Mouse (Mus musculus): ENCODE data around the gene Slc25a18. TPM values are rescaled to one million over a fixed set of nuclear protein-coding genes. Genes with fewer than 3 reads are reported as not detected.

The Slc25a18 gene
- polyA plus RNA-seq, 1 experiment from 2014 or later: 0.16 TPM

DNA sequence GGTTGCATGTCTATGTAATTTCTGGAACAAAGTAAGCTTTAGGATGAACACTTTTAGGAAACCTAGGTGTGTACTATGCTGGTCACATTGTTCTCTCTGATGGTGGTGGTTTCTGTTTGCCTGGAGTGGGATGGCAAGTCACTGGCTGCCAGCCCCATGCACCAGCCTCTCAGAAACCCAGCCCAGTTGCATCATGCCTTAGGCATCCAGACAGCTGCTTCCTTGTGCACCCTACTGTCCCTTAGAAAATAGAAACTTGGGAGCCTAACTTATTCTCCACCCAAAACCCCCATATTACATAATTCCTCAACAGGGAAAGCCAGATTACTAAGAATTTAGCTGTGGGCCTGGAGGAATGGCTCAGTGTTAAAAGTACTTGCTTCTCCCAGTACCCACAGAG lies 1.4 kb upstream of the Slc25a18 start:
- ATAC-seq (ENCODE audit: low FRiP score, low TSS enrichment): no peak
- Histone ChIP-seq H3K4me1 (ENCODE audit: insufficient read depth, low read length) (no peaks in the 10 kb centered on the region), H3K36me3 (ENCODE audit: insufficient read depth, low read length) (no peaks in the 10 kb centered on the region), H3K4me2 (replicated peaks; ENCODE audit: low read depth, low read length) (no peak overlapping the region), H3K27ac (ENCODE audit: low read length) (no peak overlapping the region), H3K27me3 (ENCODE audit: insufficient read depth, low read length) (no peaks in the 10 kb centered on the region), H3K9ac (replicated peaks; ENCODE audit: low read length) (no peak overlapping the region), H3K9me3 (ENCODE audit: low read length) (no peaks in the 10 kb centered on the region), H3K4me3 (ENCODE audit: low read length) (no peak overlapping the region)

DNA sequence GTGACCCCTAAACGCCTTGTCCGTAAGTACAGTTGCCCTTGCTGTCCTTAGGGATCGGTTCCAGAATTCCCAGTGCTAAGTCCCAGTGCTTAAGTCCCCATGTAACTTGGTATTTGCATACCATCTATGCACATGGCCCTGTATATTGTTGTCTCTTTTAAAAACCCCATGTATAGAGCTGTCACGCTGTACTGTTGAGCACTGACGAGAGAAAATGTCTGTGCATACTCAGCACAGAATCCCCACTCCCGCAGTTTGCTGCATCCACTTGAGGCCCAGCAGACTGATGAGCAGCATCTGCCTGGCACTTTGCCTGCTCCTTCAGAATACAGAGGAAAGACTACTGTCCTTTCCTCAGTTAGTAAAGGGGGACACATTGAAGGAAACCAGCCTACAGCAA lies 385 bp downstream of the Slc25a18 start:
- Histone ChIP-seq H3K9me3 (ENCODE audit: low read length) (no peaks in the 10 kb centered on the region), H3K4me1 (ENCODE audit: insufficient read depth, low read length) (no peaks in the 10 kb centered on the region), H3K27ac (ENCODE audit: low read length) (no peak overlapping the region), H3K4me3 (ENCODE audit: low read length) (no peak overlapping the region), H3K36me3 (ENCODE audit: insufficient read depth, low read length) (no peaks in the 10 kb centered on the region), H3K27me3 (ENCODE audit: insufficient read depth, low read length) (no peaks in the 10 kb centered on the region), H3K4me2 (replicated peaks; ENCODE audit: low read depth, low read length) (no peak overlapping the region), H3K9ac (replicated peaks; ENCODE audit: low read length) (no peak overlapping the region)
- ATAC-seq (ENCODE audit: low FRiP score, low TSS enrichment): no peak
- 84% methylated on average over 6 of the region's 6 CpGs for WGBS

DNA sequence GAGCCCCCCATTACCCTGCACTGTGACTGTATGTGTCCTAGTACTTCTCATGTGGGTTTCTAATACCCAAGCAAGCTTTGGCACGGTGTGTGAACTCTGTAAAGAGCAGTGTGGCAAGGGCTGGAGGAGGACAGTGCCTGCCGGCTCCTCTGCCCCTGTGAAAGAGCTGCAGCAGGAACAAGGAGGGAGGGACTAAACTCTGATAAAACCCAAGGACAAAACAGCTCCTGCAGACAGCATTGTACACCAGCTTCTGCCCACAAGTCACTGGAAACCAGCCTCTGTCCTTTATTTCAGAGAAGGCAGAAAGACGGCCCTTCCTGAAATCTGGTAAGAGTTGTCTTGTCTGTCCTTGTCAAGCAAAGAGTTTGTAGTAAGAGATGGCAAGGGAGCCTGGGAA lies 2.9 kb downstream of the Slc25a18 start:
- no peak for ATAC-seq (ENCODE audit: low FRiP score, low TSS enrichment)
- Histone ChIP-seq H3K4me1 (ENCODE audit: insufficient read depth, low read length) (no peaks in the 10 kb centered on the region), H3K4me2 (replicated peaks; ENCODE audit: low read depth, low read length) (no peak overlapping the region), H3K27me3 (ENCODE audit: insufficient read depth, low read length) (no peaks in the 10 kb centered on the region), H3K27ac (ENCODE audit: low read length) (no peak overlapping the region), H3K36me3 (ENCODE audit: insufficient read depth, low read length) (no peaks in the 10 kb centered on the region), H3K4me3 (ENCODE audit: low read length) (no peak overlapping the region), H3K9ac (replicated peaks; ENCODE audit: low read length) (no peak overlapping the region), H3K9me3 (ENCODE audit: low read length) (no peaks in the 10 kb centered on the region)
- 89% methylated on average over 3 of the region's 3 CpGs for WGBS

DNA sequence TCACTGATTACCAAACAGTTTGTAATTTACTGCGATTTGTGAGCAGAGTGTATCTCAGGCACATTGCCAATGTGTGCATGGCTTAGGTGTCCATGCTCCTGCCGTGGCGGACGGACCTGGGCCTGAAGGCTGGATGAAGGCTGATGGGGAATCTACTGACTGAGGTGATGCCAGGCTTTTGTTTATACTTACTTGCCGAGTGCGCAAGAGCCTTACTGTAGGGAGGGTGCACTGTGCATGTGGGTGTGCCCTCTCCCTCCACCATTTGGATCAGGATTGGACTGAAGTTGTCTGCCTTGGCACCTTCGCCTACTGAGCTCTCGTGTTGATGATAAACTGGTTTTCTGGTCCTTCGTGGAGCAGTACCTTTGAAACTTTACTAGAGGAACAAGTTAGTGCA lies 4.2 kb downstream of the Slc25a18 start:
- H3K27me3 ChIP-seq (ENCODE audit: insufficient read depth, low read length): no peaks in the 10 kb centered on the region
- no peak for ATAC-seq (ENCODE audit: low FRiP score, low TSS enrichment)
- no peaks in the 10 kb centered on the region for H3K4me1 ChIP-seq (ENCODE audit: insufficient read depth, low read length)
- H3K4me2 ChIP-seq (replicated peaks; ENCODE audit: low read depth, low read length): no peak overlapping the region
- H3K9me3 ChIP-seq (ENCODE audit: low read length): no peaks in the 10 kb centered on the region
- WGBS: 81% methylated on average over 9 of the region's 9 CpGs
- H3K4me3 ChIP-seq (ENCODE audit: low read length): no peak overlapping the region
- H3K27ac ChIP-seq (ENCODE audit: low read length): no peak overlapping the region
- H3K9ac ChIP-seq (replicated peaks; ENCODE audit: low read length): no peak overlapping the region
- H3K36me3 ChIP-seq (ENCODE audit: insufficient read depth, low read length): no peaks in the 10 kb centered on the region

DNA sequence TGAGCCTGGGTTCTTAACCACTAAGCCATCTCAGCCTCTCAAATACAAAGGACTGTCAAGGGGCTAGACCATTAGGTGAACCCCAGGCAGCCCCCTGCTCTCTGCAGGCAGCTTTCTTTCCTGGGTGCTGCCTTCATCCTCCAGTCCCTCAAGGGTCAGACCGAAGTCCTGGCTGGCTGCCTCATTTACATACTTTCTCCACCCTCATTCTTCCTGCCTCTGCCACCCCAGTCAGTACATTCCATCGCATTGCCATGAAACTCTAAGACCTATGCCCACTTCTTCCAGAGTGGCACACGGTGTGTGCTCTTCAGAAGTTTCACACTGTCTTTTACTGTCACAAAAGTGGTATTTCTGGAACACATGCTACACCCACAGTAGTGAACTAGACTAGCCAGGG lies 4.8 kb downstream of the Slc25a18 start:
- WGBS: 36% methylated on average over 3 of the region's 3 CpGs
- Histone ChIP-seq H3K27me3 (ENCODE audit: insufficient read depth, low read length) (no peaks in the 10 kb centered on the region), H3K36me3 (ENCODE audit: insufficient read depth, low read length) (no peaks in the 10 kb centered on the region), H3K9me3 (ENCODE audit: low read length) (no peaks in the 10 kb centered on the region), H3K4me3 (ENCODE audit: low read length) (no peak overlapping the region), H3K9ac (replicated peaks; ENCODE audit: low read length) (no peak overlapping the region), H3K27ac (ENCODE audit: low read length) (no peak overlapping the region), H3K4me1 (ENCODE audit: insufficient read depth, low read length) (no peaks in the 10 kb centered on the region), H3K4me2 (replicated peaks; ENCODE audit: low read depth, low read length) (no peak overlapping the region)
- ATAC-seq (ENCODE audit: low FRiP score, low TSS enrichment): no peak

DNA sequence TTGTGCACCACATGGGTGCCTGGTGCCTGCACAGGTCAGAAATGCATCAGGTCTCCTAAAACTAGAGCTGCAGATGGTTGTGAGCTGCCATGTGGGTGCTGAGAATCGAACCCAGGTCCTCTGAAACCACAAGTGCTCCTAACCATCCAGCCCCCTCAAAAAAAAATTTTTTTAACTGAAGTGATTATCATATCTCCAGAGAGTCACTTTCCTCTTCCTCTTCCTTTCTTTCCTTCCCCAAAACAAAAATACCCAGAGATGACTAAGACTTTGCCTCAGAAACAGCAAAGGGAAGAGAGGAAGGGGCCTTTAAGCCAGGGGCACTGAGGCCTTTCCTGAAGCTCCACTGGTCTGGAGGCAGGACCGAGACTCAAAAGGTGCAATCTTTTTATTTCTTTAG lies 9.6 kb downstream of the Slc25a18 start:
- H3K9me3 ChIP-seq (ENCODE audit: low read length): no peaks in the 10 kb centered on the region
- WGBS: 93% methylated on average over 2 of the region's 2 CpGs
- H3K36me3 ChIP-seq (ENCODE audit: insufficient read depth, low read length): no peaks in the 10 kb centered on the region
- no peaks in the 10 kb centered on the region for H3K4me1 ChIP-seq (ENCODE audit: insufficient read depth, low read length)
- H3K27ac ChIP-seq (ENCODE audit: low read length): no peak overlapping the region
- no peaks in the 10 kb centered on the region for H3K27me3 ChIP-seq (ENCODE audit: insufficient read depth, low read length)
- no peak overlapping the region for H3K9ac ChIP-seq (replicated peaks; ENCODE audit: low read length)
- ATAC-seq (ENCODE audit: low FRiP score, low TSS enrichment): no peak
- no peak overlapping the region for H3K4me3 ChIP-seq (ENCODE audit: low read length)
- no peak overlapping the region for H3K4me2 ChIP-seq (replicated peaks; ENCODE audit: low read depth, low read length)

DNA sequence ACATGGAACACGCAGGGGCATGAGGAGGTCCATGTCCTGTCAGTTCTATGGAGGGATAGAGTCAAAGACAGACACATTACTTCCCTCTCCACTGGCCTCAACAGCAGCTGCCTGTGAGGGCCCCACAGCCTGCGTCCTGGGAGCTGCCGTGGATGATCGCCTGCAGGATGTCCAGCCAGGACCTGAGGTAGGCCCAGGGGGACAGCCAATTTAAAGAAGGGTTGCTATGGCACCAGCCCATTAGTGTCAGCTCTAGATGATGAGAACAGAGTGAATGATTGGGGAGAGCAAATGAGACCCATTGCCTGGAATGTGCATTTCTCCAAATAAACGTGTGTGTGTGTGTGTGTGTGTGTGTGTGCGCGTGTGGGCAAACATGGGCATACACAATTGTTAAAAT lies 11.0 kb downstream of the Slc25a18 start:
- Histone ChIP-seq H3K4me1 (ENCODE audit: insufficient read depth, low read length) (no peaks in the 10 kb centered on the region), H3K36me3 (ENCODE audit: insufficient read depth, low read length) (no peaks in the 10 kb centered on the region), H3K4me2 (replicated peaks; ENCODE audit: low read depth, low read length) (no peak overlapping the region), H3K27me3 (ENCODE audit: insufficient read depth, low read length) (no peaks in the 10 kb centered on the region), H3K9ac (replicated peaks; ENCODE audit: low read length) (no peak overlapping the region), H3K27ac (ENCODE audit: low read length) (no peak overlapping the region), H3K9me3 (ENCODE audit: low read length) (no peaks in the 10 kb centered on the region), H3K4me3 (ENCODE audit: low read length) (no peak overlapping the region)
- ATAC-seq (ENCODE audit: low FRiP score, low TSS enrichment): no peak
- WGBS: 64% methylated on average over 7 of the region's 7 CpGs

DNA sequence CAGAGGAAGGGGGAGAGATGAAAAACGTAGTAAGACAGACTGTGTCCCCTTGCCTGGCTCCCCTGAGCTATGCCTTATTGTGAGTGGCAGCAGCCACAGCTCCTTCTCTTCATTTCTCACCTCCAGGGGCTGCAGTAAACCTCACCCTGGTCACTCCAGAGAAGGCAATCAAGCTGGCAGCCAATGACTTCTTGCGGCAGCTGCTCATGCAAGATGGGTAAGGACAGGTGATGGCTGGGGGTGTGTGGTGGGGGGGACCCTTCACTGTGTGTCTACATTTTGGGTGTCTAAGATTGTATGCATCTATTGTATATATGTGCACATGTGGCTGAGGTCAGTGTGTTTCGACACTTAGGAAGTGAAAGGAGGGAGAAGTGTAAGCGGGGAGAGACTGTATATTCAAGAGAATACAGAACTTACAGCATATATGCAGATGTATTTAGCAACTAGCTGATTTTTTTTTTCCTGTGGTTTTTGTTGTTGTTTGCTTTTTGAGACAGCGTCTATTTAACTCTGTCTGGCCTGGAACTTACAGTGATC lies 14.8 kb downstream of the Slc25a18 start:
- H3K9me3 ChIP-seq (ENCODE audit: low read length): no peaks in the 10 kb centered on the region
- WGBS: 69% methylated on average over 5 of the region's 5 CpGs
- no peak for ATAC-seq (ENCODE audit: low FRiP score, low TSS enrichment)
- no peaks in the 10 kb centered on the region for H3K27me3 ChIP-seq (ENCODE audit: insufficient read depth, low read length)
- no peaks in the 10 kb centered on the region for H3K4me1 ChIP-seq (ENCODE audit: insufficient read depth, low read length)
- H3K4me3 ChIP-seq (ENCODE audit: low read length): no peak overlapping the region
- no peak overlapping the region for H3K9ac ChIP-seq (replicated peaks; ENCODE audit: low read length)
- H3K27ac ChIP-seq (ENCODE audit: low read length): no peak overlapping the region
- peaks cover 14% of the 10 kb centered on the region for H3K36me3 ChIP-seq (ENCODE audit: insufficient read depth, low read length)
- H3K4me2 ChIP-seq (replicated peaks; ENCODE audit: low read depth, low read length): no peak overlapping the region

DNA sequence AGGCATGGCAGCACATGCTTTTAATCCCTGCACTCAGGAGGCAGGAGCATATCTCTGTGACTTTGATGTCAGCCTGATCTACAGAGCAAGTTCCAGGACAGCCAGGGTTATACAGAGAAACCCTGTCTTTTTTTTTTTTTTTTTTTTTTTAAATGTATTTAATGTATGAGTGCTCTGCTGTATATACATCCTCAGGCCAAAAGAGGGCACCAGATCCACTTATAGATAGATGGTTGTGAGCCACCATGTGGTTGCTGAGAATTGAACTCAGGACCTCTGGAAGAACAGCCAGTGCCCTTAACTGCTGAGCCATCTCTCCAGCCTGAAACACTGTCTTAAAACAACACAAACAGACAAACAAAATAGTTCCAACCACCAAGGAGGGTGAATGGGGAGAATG lies 15.5 kb downstream of the Slc25a18 start:
- H3K9me3 ChIP-seq (ENCODE audit: low read length): no peaks in the 10 kb centered on the region
- no peaks in the 10 kb centered on the region for H3K4me1 ChIP-seq (ENCODE audit: insufficient read depth, low read length)
- no peak overlapping the region for H3K27ac ChIP-seq (ENCODE audit: low read length)
- H3K4me3 ChIP-seq (ENCODE audit: low read length): no peak overlapping the region
- peaks cover 21% of the 10 kb centered on the region for H3K36me3 ChIP-seq (ENCODE audit: insufficient read depth, low read length)
- no peak for ATAC-seq (ENCODE audit: low FRiP score, low TSS enrichment)
- H3K9ac ChIP-seq (replicated peaks; ENCODE audit: low read length): no peak overlapping the region
- no peaks in the 10 kb centered on the region for H3K27me3 ChIP-seq (ENCODE audit: insufficient read depth, low read length)
- H3K4me2 ChIP-seq (replicated peaks; ENCODE audit: low read depth, low read length): no peak overlapping the region

DNA sequence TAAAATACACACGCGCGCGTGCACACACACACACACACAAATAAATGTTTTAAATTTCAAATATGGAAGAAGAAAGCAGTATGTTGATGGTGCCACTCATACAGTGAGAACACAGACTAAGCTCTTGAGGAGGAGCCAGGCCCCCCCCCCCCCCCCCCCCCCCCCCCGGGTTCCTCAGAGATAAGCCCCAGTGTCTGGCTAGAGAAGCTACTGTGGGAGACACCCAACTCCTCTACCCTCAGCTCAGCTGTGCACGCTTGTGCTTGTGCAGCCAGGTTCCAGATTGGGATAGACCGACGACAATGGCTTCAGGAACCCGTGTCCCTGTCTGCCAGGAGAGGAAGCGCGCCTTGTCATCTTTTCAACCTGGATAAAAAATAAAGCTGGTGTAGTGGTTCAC lies 16.8 kb downstream of the Slc25a18 start:
- ATAC-seq (ENCODE audit: low FRiP score, low TSS enrichment): 0 out of 2 replicates have a peak, but pooled peaks have one; percentile 21
- WGBS: 88% methylated on average over 11 of the region's 11 CpGs
- H3K9me3 ChIP-seq (ENCODE audit: low read length): no peaks in the 10 kb centered on the region
- H3K4me3 ChIP-seq (ENCODE audit: low read length): no peak overlapping the region
- H3K27ac ChIP-seq (ENCODE audit: low read length): no peak overlapping the region
- no peaks in the 10 kb centered on the region for H3K27me3 ChIP-seq (ENCODE audit: insufficient read depth, low read length)
- H3K4me2 ChIP-seq (replicated peaks; ENCODE audit: low read depth, low read length): no peak overlapping the region
- no peak overlapping the region for H3K9ac ChIP-seq (replicated peaks; ENCODE audit: low read length)
- H3K36me3 ChIP-seq (ENCODE audit: insufficient read depth, low read length): peaks cover 32% of the 10 kb centered on the region
- H3K4me1 ChIP-seq (ENCODE audit: insufficient read depth, low read length): no peaks in the 10 kb centered on the region

DNA sequence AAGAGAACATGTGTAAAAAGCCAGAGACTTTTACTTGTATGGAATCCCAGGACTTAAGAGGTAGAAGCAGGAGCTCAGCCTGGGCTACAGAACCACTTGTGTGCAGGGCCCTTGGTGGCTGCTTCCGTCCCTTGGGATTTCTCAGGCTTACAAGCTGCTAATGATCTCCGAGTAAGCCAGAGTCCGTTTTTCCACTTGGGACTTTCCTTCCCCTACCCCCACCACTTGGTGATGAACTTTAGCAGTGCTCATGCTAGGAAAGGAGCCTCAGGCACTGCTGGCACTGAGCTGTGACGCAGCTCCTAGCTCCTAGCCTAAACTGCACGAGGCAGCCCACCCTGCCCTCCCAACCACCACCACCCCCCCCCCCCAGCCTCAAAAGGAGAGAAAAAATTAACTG lies 17.3 kb downstream of the Slc25a18 start:
- no peak overlapping the region for H3K27ac ChIP-seq (ENCODE audit: low read length)

More for the DNA sequence above, 17.3 kb downstream of the Slc25a18 start:
- Histone ChIP-seq H3K36me3 (ENCODE audit: insufficient read depth, low read length) (peaks cover 38% of the 10 kb centered on the region), H3K4me2 (replicated peaks; ENCODE audit: low read depth, low read length) (no peak overlapping the region), H3K4me3 (ENCODE audit: low read length) (no peak overlapping the region), H3K4me1 (ENCODE audit: insufficient read depth, low read length) (no peaks in the 10 kb centered on the region), H3K27me3 (ENCODE audit: insufficient read depth, low read length) (no peaks in the 10 kb centered on the region), H3K9ac (replicated peaks; ENCODE audit: low read length) (no peak overlapping the region), H3K9me3 (ENCODE audit: low read length) (no peaks in the 10 kb centered on the region)
- peak; percentile 69 for ATAC-seq (ENCODE audit: low FRiP score, low TSS enrichment)
- WGBS: 49% methylated on average over 5 of the region's 5 CpGs

All from kidney, embryonic 16.5 days (tissue).